Mouse (Mus musculus) frontal cortex, adult (tissue): ENCODE measurements around the gene Dync2h1.
"Not testable (repeated sequence)": the region's sequence is repeated elsewhere in the genome, so short reads cannot be mapped to it uniquely, and the experiment has no call there.

Experiments
- ATAC-seq: cut with Nextera tagmentation; 2 replicates; pipeline ENCODE4 v1.9.2; 2017; ENCODE audit warnings: mild to moderate bottlenecking, moderate library complexity, mixed read lengths; ENCODE audit not compliant: low TSS enrichment

Gene Dync2h1

DNA sequence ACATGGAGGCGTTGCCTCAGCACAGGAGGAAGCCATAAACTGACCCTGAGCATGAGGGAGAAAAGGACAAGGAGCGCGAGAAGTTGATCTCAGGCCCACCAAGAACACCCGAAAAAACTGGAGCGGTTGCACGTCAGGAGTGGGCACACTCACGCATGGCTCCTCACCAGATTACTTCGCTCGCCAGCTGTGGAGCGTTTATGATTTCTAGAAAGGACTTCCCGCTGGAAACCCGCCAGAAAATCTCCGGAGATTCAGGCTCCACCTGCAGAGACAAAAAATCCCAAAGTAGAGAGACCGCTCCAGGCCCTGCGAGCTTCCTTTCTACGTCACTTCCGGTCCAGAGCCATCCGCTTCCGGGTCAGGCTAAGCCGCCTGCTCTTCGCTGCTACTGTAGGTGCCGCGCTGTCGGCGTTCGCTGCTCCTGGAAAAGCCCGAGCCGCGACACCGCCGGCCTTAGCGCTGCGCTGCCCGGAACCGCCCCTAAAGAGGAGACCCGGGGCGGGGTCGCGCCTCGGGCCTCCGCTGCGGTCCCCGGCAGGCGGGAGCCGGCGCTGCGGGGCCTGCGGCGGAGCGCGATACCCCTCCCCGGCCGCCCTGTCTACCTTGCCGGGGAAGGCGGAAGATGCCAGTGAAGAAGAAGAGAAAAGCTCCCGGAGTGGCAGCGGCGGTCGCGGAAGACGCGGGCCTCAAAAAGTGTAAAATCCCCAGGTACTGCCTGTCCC, at the start of gene Dync2h1, which contains the start of gene Dcun1d5:
TSS of gene Dync2h1 (minus strand) at position 275 of the 725 bp plus-strand sequence.
TSS of gene Dcun1d5 (plus strand) at position 349 of the 725 bp plus-strand sequence.
- ATAC-seq = peak; percentile 99

DNA sequence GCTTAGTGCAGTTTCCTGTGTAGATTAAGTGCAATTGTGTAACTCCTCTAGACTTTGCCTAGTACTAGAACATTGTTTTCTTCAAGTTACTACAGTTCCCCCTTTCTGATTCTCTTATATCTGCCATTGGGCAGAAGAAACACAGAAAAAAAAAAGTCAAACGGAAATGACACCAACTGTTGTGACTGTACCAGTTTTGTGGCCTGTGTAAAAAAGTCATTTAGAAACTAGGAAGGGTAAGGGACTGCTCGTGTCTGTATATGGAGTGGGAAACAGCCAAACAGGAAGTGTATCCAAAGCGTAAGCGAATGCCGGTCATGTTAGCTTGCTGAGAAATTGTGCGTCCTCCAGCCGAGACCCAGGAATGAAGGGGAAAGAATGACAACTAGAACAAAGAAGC, 37.2 kb upstream of the Dync2h1 start:
- peak; percentile 27 for ATAC-seq

DNA sequence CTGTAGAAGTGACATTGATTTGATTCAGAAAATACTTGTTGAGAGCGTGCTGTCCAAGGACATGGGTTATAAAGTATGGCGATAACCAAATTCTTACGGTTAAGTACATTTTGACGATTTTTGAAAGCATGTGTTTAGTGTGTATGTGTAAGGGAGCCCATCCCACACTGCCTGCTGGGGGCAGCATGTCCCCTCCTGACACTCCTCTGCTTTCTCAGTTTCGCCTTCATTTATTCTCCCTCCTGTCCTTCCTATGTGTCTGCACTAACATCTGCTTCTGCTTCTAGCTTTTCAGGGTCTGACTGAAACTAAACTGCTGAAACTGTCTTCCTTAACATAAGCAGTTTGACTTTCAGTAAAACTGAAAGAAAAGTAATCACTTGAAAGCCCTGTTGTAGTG, 36.8 kb upstream of the Dync2h1 start:
- ATAC-seq = peak; percentile 33

DNA sequence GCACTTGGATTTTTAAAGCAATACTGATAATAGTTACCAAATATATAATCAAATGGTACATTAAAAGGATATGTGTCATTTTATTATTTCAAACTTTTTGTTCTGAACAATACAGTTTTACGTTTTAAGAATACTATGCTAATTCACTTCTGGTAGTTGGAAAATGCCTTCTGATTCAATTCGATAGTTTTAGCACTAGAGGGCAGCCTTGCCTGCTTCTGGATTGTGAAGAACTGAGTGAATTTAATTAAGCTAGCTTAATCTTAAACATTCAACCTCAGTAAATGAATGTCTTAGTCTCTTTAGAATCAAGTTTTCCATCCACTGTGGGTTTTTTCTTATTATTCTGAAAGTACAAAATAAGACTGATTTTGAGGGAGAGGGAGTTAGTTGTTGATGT, 32.0 kb upstream of the Dync2h1 start:
- ATAC-seq = peak; percentile 74; the same call in 1 of the 2 replicates

DNA sequence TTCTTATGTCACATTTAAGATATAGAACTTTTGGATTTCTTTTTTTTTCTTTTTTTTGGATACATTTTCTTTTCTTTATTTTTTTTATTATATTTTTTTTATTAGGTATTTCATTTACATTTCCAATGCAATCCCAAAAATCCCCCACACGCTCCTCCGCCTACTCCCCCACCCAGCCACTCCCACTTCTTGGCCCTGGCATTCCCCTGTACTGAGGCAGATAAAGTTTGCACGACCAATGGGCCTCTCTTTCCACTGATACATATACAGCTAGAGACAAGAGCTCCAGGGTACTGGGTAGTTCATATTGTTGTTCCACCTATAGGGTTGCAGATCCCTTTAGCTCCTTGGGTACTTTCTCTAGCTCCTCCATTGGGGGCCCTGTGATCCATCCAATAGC, 6.4 kb upstream of the Dync2h1 start:
- ATAC-seq = not testable (repeated sequence)

DNA sequence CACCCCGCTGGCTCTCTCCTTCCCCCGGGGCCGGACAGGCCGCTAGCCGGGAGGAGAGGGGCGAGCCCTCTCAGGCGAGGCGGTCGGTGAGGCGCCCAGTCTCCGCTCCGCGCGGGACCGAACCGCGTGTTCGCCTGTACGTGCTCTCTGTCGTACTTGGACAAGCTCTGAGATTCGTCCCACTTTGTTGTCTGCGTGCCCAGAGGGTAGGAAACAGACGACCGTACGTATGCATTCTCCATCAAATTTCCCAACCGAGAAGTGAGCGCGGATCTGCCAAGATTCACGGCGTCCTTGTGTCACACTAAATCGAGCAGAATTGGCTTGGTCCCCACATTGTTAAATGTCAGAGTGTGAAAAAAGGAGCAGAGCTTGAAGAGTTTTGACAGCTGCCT, 648 bp upstream of the Dync2h1 start:
- ATAC-seq = peak; percentile 60

DNA sequence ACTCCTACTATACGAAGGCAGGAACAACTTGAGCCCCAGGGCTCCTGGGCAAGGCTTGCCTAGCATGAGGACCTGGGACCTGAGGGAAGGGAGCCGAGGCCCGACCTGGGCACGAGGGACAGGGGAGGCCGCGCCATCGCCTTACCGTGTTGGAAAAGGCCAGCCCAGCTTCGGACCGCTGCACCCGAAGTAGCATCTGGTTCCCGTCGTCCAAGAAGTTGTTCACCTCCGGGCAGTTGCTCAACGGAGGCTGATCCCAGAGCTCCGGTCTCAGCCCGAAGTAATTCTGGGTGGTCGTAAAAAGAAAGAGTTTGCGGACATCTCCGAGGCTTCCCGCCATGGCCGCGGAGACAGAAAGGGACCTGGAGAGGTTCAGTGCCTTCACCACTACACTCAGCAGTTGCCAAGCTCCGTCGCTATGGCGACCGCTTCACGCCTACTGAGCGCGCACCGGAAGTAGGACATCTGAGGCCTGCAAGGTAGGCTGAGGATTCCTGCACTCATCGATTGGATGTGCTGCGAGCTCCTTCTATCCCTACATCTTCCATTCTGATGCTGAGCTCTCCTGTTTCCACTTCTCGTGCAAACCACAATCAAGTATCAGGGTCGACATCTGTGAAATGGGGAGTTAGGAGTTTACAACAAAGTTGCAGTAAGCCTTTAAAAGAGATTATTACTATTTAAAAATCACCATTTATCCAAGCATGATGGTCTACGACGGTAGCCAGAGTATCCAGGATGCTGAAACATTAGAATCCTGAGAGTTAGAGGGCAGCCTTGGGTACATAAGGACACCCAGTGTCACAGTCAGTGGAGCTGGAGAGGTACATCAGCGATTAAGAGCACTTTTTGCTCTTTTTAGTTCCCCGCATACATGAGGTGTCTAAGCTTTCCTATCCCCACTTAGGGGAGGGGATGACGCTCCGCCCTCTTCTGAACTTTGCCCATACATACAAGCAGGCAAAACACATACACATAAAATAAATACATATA, 7.3 kb downstream of the Dync2h1 start:
- peak; percentile 100 for ATAC-seq

DNA sequence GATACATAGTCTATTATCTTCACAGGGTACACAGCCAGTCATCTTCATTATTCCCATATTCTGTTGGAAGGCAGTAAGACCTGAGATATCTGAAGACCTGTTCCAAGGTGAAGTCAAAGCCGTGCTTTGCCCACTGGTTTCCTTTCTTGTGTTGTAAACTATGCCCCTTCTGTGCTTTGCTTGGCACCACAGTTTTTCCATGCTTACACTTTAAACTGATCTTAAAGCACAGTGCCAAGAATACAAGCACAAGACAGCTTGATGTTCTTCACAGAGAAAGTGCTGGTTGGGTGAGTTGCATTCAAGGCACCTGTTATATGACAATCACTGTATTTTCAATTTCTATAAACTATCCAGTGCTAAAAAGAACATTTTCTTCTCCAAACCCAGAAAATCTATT, 10.5 kb downstream of the Dync2h1 start:
- ATAC-seq = no peak

DNA sequence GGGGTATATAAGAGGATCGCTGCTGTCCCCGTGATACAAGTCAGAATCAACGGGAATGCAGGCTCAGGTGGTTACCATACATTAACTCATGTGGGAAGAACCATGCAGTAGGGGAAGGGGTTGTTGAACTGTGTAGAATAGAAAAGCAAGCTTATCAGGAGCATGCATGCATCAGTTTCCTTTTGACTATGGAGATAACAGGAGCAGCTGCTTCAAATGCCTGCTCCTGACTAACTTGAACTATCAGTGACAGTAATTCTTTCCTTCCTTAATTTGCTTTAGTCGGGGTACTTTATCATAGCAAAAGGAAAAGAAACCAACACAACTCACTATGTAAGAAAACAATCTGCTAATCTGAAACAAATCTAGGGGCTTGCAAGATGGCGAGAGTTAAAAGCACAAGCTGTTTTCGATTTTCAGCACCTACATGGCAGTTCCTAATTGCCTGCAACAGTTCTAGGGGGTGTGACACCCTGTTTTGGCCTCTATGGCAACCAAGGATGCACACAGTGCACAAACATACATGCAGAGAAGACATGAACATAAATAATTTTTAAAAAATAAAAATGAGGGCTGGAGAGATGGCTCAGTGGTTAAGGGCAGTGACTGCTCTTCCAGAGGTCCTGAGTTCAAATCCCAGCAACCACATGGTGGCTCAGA, 16.8 kb downstream of the Dync2h1 start:
- ATAC-seq = no peak

DNA sequence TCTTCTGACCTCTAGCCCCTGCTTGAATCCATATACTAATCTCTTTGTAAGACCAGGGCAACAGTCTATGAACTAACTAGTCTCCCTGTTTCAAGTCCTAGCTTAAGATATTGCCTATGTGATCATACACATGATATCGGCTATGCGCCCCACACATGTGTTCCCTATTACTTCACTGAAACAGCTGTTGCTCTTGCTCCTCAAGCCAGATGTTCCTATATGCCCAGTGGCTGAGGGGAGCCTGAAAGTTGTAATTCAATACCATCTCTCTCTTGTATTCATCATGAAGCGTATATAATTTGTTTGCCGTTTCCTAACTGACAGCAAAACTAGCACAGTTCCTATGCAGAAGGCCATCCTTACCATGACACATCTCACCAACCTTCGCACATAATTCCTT, 23.6 kb downstream of the Dync2h1 start:
- ATAC-seq = no peak

DNA sequence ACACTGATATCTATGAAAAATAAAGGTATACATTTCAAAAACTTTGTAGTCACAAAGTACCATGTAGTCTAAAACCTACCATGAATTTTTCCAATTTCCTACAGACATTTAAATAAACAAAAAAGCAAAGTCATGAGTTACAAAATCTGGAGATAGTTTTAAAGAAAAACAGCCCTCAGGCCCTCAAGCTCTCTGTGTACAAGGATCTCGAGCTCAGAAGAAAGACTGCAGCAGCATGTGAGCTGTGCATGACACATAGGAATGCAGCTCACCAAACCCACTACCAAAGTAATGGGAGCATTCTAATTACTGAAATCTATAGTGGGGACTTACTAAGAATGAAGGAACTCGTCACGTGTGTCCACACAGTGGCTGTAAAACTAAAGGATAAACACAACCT, 24.5 kb downstream of the Dync2h1 start:
- no peak for ATAC-seq

DNA sequence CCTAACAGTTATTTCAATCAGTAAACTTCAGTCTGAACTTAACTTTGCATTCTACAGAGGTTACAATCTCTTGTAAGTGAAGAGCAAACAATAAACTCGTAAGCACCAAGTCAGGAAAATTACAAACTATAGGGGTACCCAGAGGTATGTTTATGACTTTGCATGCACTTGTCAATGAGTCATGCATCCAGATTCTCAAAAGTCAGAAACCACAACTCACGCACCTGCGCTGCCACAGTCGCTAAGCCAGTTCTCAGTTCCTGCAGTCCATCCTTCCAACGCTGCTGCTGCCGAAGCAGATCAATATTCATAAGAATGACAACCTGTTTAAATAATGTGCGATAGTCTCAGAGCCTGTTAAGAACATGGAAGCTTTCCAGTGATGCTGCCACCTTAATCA, 25.6 kb downstream of the Dync2h1 start:
- no peak for ATAC-seq

DNA sequence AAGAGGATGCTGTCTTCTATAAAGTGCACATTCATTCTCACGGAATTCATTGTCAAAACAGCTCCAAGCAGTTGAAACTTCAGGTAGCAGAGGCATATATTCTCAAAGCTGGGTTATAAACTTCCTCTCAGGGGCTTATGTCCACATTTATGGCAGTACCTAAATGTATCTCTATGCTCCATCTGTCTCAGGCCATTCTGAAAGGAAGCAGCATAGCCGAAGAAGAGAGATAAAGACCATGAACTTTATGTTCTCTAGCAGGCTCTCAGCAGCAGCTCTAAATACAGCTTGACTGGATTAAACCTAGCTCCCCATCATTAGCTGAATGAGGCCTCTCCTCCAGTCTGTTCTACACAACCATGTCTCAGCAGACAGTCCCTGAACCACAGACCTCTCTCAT, 29.9 kb downstream of the Dync2h1 start:
- no peak for ATAC-seq

DNA sequence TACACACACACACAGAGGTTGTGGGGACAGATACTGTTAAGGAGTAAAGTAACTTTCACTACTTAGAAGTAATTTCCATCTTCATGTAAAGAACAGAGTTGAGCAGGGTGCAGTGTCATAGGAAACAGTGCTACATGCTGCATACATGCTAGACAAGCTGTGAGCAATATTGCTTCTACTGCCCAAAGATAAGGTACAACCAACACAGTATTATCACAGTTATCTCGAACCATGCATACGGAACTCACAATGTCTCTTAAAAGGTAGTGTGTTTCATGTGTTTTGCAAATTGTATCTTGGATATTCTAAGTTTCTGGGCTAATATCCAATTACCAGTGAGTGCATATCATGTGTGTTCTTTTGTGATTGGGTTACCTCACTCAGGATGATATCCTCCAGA, 61.4 kb downstream of the Dync2h1 start:
- no peak for ATAC-seq

DNA sequence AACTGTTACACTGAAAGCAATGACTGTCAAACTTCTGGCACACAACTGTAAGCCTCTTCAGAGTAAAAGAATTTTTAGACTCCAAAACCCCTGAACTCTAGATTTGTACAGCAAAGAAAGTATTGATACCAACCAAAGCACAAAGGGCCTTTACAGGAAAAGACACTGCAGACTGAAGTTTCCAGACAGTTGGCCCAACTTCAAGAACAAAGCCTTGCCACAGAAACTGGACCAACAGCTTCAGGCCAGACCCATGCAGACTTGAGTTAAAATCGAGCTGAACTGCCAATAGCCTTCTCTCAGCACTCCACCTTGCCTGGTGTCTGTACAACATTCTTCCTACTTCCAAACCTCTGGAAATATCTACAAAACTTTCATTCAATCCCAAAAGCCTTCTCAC, 74.1 kb downstream of the Dync2h1 start:
- ATAC-seq = no peak

DNA sequence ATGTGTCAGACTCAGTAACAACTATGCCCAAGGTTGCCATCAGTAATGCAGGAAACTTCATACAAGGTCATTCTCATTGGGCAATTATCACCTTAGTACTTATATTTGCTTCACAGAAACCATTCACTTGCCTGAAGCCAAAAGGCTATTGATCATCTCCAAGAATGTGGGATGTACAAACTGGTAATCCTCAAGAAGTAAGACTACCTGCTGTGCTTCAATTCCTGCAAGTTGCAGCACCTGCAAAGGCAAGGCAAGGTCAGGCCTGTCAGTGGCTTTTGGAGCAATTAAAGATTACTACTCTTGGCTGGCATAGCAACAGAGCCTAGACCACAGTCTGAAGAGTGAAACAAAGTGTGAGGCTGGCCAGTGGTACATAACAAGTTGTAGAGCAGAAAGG, 82.9 kb downstream of the Dync2h1 start:
- ATAC-seq = no peak

DNA sequence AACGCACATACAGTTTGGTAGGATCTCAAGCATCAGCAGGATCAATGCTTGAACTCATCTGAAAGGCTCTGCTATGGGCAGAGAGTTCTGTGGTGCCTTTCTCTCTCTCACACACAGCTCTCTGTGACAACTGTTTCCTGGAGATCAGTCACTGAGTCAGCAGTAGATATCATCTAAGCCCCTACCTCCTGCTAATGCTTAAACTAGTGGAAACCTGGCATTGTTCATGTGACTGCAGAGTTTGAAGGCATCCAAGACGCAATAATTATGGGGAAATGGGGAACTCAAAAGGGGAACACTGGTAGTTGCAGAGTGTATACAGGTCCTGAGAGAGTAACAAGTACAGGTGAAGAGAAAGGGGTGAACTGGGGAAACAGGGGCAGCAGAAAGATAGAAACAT, 109.6 kb downstream of the Dync2h1 start:
- ATAC-seq = no peak

DNA sequence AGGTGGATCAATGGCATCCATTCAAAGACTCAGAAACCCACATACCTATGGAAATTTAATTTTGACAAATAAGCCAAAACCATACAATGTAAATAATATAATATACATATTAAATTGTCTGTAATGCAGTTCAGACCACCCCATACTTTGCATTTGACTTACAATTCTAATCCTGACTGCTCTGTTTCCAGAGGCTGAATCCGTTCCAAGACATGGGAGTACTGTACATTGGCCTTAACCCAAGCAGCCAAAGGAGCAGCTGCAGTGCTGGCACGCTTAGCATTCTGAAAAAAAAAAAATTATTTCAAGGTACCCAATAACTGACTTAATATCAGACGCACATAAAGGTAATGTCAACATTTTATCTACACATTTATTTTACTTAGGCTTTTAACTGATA, 113.4 kb downstream of the Dync2h1 start:
- no peak for ATAC-seq

DNA sequence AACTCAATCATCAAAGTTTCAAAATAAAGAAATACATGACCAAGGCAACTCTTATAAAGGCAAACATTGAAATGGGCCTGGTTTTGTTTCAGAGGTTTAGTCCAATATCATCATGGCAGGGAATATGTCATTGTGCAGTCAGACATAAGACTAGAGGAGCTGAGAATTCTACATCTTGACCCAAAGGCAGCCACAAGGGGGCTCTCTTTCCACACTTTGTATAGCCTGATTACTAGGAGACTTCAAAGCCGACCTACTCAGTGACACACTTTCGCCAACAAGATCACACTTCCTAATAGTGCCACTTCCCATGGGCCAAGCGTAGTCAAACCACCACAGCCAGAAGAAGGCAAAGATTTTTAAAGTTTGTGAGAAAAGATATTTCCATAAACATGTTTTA, 133.7 kb downstream of the Dync2h1 start:
- ATAC-seq = no peak

DNA sequence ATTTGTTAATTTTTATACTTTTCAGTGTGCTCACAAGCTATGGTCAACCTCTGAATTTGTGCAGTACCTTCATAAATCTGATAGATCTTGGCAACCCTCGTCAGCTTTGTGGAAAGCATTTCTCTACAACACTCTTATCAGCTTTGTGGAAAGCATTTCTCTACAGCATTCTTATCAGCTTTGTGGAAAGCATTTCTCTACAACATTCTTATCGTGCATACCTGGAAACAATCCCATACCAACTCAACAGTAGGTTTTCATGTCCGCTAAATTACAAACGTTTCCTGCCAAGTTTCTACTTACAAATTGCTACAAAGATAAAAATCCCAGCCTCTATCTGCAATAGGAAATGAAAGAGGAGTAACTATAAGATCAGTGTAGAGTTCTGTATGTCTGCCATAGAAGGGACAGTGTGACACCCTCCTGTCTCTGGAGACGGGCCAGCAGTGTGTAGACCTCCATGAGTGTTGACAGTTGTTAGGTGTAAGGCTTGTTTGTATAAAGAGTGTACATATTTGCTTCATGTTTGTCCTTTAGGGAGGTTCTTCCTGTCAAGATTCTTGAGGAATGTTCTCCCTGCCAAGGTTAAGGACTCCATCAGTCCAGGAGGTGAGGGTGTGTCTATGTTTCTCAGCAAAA, 141.5 kb downstream of the Dync2h1 start:
- no peak for ATAC-seq

DNA sequence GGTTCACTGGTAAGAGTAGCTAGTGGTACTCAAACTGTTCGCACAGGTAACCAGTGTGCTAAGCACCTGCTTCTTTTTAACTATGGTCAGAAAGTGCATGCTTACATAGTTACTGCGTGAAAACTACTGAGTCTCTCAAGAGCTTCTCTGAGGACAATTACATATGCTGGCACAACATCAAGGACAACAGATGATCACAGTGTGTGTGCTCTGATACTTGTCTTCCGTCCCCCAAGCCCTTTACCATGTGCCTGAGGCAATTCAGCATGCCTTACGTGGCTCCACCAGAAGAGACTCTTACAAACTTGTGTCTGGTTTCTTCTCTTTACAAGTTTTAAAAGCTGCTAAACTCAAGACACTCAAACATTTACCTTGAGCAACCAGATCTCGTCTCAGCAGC, 143.0 kb downstream of the Dync2h1 start:
- no peak for ATAC-seq

DNA sequence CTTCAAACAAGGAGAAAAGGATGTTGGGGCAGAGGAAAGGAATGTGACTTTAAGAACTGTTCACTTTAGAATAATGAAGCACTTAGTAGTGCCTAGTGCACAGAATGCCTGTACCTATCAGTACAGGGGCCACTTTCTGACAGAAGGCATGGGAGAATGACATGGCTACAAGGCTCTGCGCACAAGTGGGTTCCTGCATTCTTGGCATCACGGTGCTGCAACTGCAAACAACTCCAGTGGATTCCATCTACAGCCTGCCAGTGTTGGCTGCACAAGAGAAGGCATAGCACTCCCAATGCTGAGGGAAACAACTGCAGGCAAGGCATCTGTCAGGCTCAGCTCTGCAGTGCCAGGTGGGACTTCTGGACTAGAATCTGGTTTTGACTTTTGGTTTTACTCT, 151.7 kb downstream of the Dync2h1 start:
- no peak for ATAC-seq
